Mouse (Mus musculus) kidney, postnatal 14 days (tissue): ENCODE measurements around the gene Dcaf4.

Experiments used
- DNase-seq: peaks from one replicate; pipeline ENCODE4 v3.0.0; 2022; ENCODE audit warnings: mixed read lengths

Gene Dcaf4

GRCm38 (mm10) chr12:83551305-83551704, 31.0 kb downstream of the Dcaf4 start:
- DNase-seq = no peak

- no peak for DNase-seq
Observed at GRCm38 (mm10) chr12:83553816-83554215, 33.5 kb downstream of the Dcaf4 start.

- DNase-seq = no peak
Observed at GRCm38 (mm10) chr12:83555605-83556004, 35.3 kb downstream of the Dcaf4 start.

GRCm38 (mm10) chr12:83558496-83558895, 38.2 kb downstream of the Dcaf4 start:
- DNase-seq = no peak

GRCm38 (mm10) chr12:83560189-83560588, 39.9 kb downstream of the Dcaf4 start:
- DNase-seq = no peak

GRCm38 (mm10) chr12:83562589-83562988, 42.3 kb downstream of the Dcaf4 start:
- DNase-seq = no peak

GRCm38 (mm10) chr12:83569866-83570265, 49.6 kb downstream of the Dcaf4 start:
- no peak for DNase-seq

- DNase-seq = no peak
Observed at GRCm38 (mm10) chr12:83572717-83573116, 52.5 kb downstream of the Dcaf4 start.

GRCm38 (mm10) chr12:83577445-83577844, 57.2 kb downstream of the Dcaf4 start:
- DNase-seq = no peak

- DNase-seq = no peak
Observed at GRCm38 (mm10) chr12:83578356-83578755, 58.1 kb downstream of the Dcaf4 start.

- peak; percentile 63 for DNase-seq
Observed at GRCm38 (mm10) chr12:83578896-83579569, 58.8 kb downstream of the Dcaf4 start.

- peak; percentile 44 for DNase-seq
Observed at GRCm38 (mm10) chr12:83580283-83580682, 60.0 kb downstream of the Dcaf4 start.

- peak; percentile 51 for DNase-seq
Observed at GRCm38 (mm10) chr12:83582106-83582505, 61.8 kb downstream of the Dcaf4 start.

GRCm38 (mm10) chr12:83582747-83583146, 62.5 kb downstream of the Dcaf4 start:
- no peak for DNase-seq

- no peak for DNase-seq
Observed at GRCm38 (mm10) chr12:83586628-83587027, 66.4 kb downstream of the Dcaf4 start.
